Mouse (Mus musculus): ENCODE results near the gene Mbtd1.

The Mbtd1 gene

GRCm38 (mm10) chr11:93950045-93950444, 64.4 kb downstream of the Mbtd1 start:
- DNase-seq: no peak

- DNase-seq: no peak
Observed at GRCm38 (mm10) chr11:93952376-93952775, 66.7 kb downstream of the Mbtd1 start.

- no peak for DNase-seq
Observed at GRCm38 (mm10) chr11:93954738-93955255, 69.1 kb downstream of the Mbtd1 start.

- DNase-seq: peak; percentile 94
Observed at GRCm38 (mm10) chr11:93955256-93956150, 69.9 kb downstream of the Mbtd1 start.

- no peak for DNase-seq
Observed at GRCm38 (mm10) chr11:93956159-93956558, 70.5 kb downstream of the Mbtd1 start, which contains the start of gene Nme2. TSS of gene Nme2 (minus strand) at chr11:93956259.

GRCm38 (mm10) chr11:93957031-93957555, 71.4 kb downstream of the Mbtd1 start:
- no peak for DNase-seq

GRCm38 (mm10) chr11:93957746-93958145, 72.1 kb downstream of the Mbtd1 start:
- DNase-seq: no peak

GRCm38 (mm10) chr11:93961482-93961881, 75.8 kb downstream of the Mbtd1 start:
- no peak for DNase-seq

- DNase-seq: no peak
Observed at GRCm38 (mm10) chr11:93963013-93963412, 77.4 kb downstream of the Mbtd1 start.

- DNase-seq: no peak
Observed at GRCm38 (mm10) chr11:93965391-93965790, 79.7 kb downstream of the Mbtd1 start.

- DNase-seq: no peak
Observed at GRCm38 (mm10) chr11:93967381-93967780, 81.7 kb downstream of the Mbtd1 start.

- peak; percentile 98 for DNase-seq
Observed at GRCm38 (mm10) chr11:93968005-93968847, 82.6 kb downstream of the Mbtd1 start, which contains the start of the genes Gm20390 and Nme1. TSS of gene Gm20390 (minus strand) at chr11:93968293. TSS of gene Nme1 (minus strand) at chr11:93968521.

GRCm38 (mm10) chr11:93968848-93969128, 83.1 kb downstream of the Mbtd1 start:
- no peak for DNase-seq

GRCm38 (mm10) chr11:93969171-93969570, 83.5 kb downstream of the Mbtd1 start:
- DNase-seq: no peak

- no peak for DNase-seq
Observed at GRCm38 (mm10) chr11:93969799-93970198, 84.1 kb downstream of the Mbtd1 start.

- DNase-seq: no peak
Observed at GRCm38 (mm10) chr11:93972951-93973350, 87.3 kb downstream of the Mbtd1 start.

- no peak for DNase-seq
Observed at GRCm38 (mm10) chr11:93979502-93980049, 93.9 kb downstream of the Mbtd1 start.

GRCm38 (mm10) chr11:93984619-93985018, 99.0 kb downstream of the Mbtd1 start:
- no peak for DNase-seq

GRCm38 (mm10) chr11:93985265-93985664, 99.6 kb downstream of the Mbtd1 start:
- DNase-seq: no peak

- DNase-seq: no peak
Observed at GRCm38 (mm10) chr11:93986298-93986697, 100.6 kb downstream of the Mbtd1 start.

GRCm38 (mm10) chr11:93987026-93987425, 101.4 kb downstream of the Mbtd1 start:
- no peak for DNase-seq

GRCm38 (mm10) chr11:93987625-93988327, 102.1 kb downstream of the Mbtd1 start:
- no peak for DNase-seq

Measured in lung, postnatal 14 days (tissue).